Comparison of ENCODE assay signal across 17 mouse cellular contexts in genomic region chr3:62962608-62963007, GRCm38 (mm10).
DNase-seq lines count a peak whose midpoint lies in the region; ATAC-seq lines count a peak whose summit lies in the region.
"Had no signal": no experiment of that assay in that cellular context is flagged by ENCODE, and none has a peak within 500 bp of the region (broad histone marks: within the 10 kb centered on the region; RNA-seq: fewer than 3 reads in every experiment).

No protein-coding gene starts in this region.

- no peak for DNase-seq in heart, adult 8-10 months (ENCODE audit: low spot score)
- DNase-seq in adrenal gland, postnatal 10 days: peak; percentile 25
- no peak for DNase-seq in gastrocnemius, postnatal 10 days
- DNase-seq in embryo, embryonic 10.5 days (ENCODE audit: low spot score): no peak
- no peak for DNase-seq in left cerebral cortex, postnatal 10 days (ENCODE audit: extremely low spot score in 1 of 2, low spot score in 2 of 2)
- DNase-seq: cerebellum, postnatal 10 days; gastrocnemius, adult 2 months; kidney, adult 11 months; kidney, postnatal 10 days had no signal

- 0 out of 2 replicates have a peak, but pooled peaks have one; percentile 50 for ATAC-seq in heart, embryonic 15.5 days (replicated peaks; ENCODE audit: insufficient number of reproducible peaks, insufficient read depth, low FRiP score, low read depth)
- ATAC-seq in lung, embryonic 16.5 days (ENCODE audit: low read depth): peak; percentile 65; the same call in 1 of the 2 replicates
- ATAC-seq: CD4-positive, CD25-positive, alpha-beta regulatory T cell, adult 4 months; forebrain, embryonic 14.5 days had no signal

- H3K4me3 ChIP-seq in heart, embryonic 15.5 days: no peak overlapping the region
- no peak overlapping the region for H3K4me3 ChIP-seq in lung, embryonic 16.5 days (ENCODE audit: low read length)
- H3K4me3 ChIP-seq: gastrocnemius, adult 2 months; hindbrain, embryonic 12.5 days; limb, embryonic 15.5 days; lung, embryonic 15.5 days; midbrain, embryonic 12.5 days had no signal

- H3K9me3 ChIP-seq in heart, embryonic 15.5 days (replicated peaks): no peaks in the 10 kb centered on the region
- H3K9me3 ChIP-seq in lung, embryonic 16.5 days (ENCODE audit: control insufficient read depth, low read length): no peaks in the 10 kb centered on the region
- H3K9me3 ChIP-seq: hindbrain, embryonic 12.5 days; limb, embryonic 15.5 days; lung, embryonic 15.5 days; midbrain, embryonic 12.5 days had no signal

- H3K4me2 ChIP-seq in heart, embryonic 15.5 days: no peak overlapping the region
- H3K4me2 ChIP-seq in lung, embryonic 16.5 days (ENCODE audit: low read depth, low read length): no peak overlapping the region
- H3K4me2 ChIP-seq: hindbrain, embryonic 12.5 days; limb, embryonic 15.5 days; lung, embryonic 15.5 days; midbrain, embryonic 12.5 days had no signal

- H3K36me3 ChIP-seq in heart, embryonic 15.5 days: no peaks in the 10 kb centered on the region
- no peaks in the 10 kb centered on the region for H3K36me3 ChIP-seq in lung, embryonic 16.5 days (ENCODE audit: control insufficient read depth, insufficient read depth, low read length)
- H3K36me3 ChIP-seq: hindbrain, embryonic 12.5 days; limb, embryonic 15.5 days; lung, embryonic 15.5 days; midbrain, embryonic 12.5 days had no signal

- no peak overlapping the region for H3K9ac ChIP-seq in heart, embryonic 15.5 days
- H3K9ac ChIP-seq in lung, embryonic 16.5 days (ENCODE audit: low read length): no peak overlapping the region
- H3K9ac ChIP-seq: hindbrain, embryonic 12.5 days; limb, embryonic 15.5 days; lung, embryonic 15.5 days; midbrain, embryonic 12.5 days had no signal

- WGBS in heart, embryonic 15.5 days: 19% methylated on average over 4 of the region's 4 CpGs
- 14% methylated on average over 4 of the region's 4 CpGs for WGBS in lung, embryonic 16.5 days

- no peak overlapping the region for H3K27ac ChIP-seq in heart, embryonic 15.5 days
- no peak overlapping the region for H3K27ac ChIP-seq in lung, embryonic 16.5 days (ENCODE audit: low read length)
- H3K27ac ChIP-seq: gastrocnemius, adult 2 months; hindbrain, embryonic 12.5 days; limb, embryonic 15.5 days; lung, embryonic 15.5 days; midbrain, embryonic 12.5 days had no signal

- H3K27me3 ChIP-seq in heart, embryonic 15.5 days: no peaks in the 10 kb centered on the region
- H3K27me3 ChIP-seq in lung, embryonic 16.5 days (ENCODE audit: control insufficient read depth, insufficient read depth, low read depth, low read length): no peaks in the 10 kb centered on the region
- H3K27me3 ChIP-seq: hindbrain, embryonic 12.5 days; limb, embryonic 15.5 days; lung, embryonic 15.5 days; midbrain, embryonic 12.5 days had no signal

- H3K4me1 ChIP-seq in heart, embryonic 15.5 days (replicated peaks): no peaks in the 10 kb centered on the region
- no peaks in the 10 kb centered on the region for H3K4me1 ChIP-seq in lung, embryonic 16.5 days (replicated peaks; ENCODE audit: control insufficient read depth, insufficient read depth, low read length)
- H3K4me1 ChIP-seq: hindbrain, embryonic 12.5 days; limb, embryonic 15.5 days; lung, embryonic 15.5 days; midbrain, embryonic 12.5 days had no signal

- intact Hi-C loops in left cerebral cortex, postnatal 10 days (cut with DNase I): no loop called here
